Mouse (Mus musculus) testis, postnatal 10 days (tissue): ENCODE measurements around the gene Krtap19-1.

Experiments
- DNase-seq: peaks from one replicate; pipeline ENCODE4 v3.0.0; 2021; ENCODE audit warnings: low spot score

Krtap19-1 gene

DNA sequence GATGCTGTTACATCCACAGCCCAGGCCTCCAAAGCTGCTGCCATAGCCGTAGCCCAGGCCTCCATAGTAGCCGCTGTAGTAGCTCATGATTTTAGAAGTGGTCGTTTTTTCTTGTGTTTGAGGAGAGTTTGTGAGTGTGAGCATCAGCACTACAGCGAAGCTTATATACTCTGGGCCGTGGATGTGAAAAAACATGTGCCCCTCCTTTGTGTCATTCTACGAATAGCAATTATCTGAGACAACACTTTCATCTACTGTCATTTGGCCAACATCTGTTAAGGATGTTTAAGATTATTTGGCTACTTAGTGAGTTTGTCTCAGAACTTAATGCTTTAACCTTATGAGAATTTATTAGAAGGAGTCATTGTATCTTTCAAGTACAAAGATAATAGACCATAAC lies at the start of gene Krtap19-1:
TSS of gene Krtap19-1 (minus strand) at position 101 of the 400 bp plus-strand sequence.
- DNase-seq, result no peak

DNA sequence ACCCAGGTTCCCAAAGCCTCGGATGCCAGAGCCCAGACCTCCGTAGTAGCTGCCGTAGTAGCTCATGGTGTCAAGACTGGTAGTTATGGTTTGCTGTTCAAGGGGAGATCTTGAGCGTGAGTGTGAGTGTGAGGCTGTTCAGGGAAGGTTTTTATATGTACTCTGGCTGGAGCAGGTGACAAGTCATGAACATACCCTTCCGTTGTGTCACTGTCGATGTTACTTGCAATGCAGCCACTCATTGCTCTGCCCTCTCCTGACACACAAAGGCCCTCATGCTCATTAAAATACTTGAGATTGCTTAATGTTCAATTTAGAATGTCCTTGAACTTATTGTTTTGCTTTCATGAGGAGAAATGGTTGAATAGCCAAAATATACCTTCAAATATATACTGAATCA lies 27.1 kb upstream of the Krtap19-1 start, which contains the start of gene Krtap19-5:
TSS of gene Krtap19-5 (minus strand) at position 101 of the 400 bp plus-strand sequence.
- DNase-seq, result no peak

GRCm38 (mm10) chr16:88886870-88887269 lies 17.7 kb upstream of the Krtap19-1 start:
- DNase-seq, result no peak

GRCm38 (mm10) chr16:88884989-88885388 lies 15.8 kb upstream of the Krtap19-1 start, which contains the start of gene Krtap19-4:
Gene Krtap19-4 (minus strand): TSS chr16:88885089.
- DNase-seq, result no peak

DNA sequence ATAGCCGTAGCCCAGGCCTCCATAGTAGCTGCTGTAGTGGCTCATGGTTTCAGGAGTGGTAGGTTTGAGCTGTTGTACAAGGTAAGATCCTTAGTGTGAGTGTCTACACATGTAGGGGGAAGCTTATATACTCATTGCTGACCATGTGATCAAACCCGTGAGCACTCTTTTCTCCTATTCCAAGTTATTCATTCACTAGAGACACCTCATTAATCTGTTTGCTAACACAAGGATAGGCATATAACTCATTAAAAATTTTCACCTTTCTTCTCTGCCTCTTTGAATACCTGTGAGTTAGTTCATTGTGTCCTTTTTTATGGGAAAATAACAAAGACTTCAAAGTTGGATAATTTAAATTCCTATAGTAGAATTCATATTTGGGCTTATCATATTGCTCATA lies 8.7 kb upstream of the Krtap19-1 start, which contains the start of gene Krtap19-3:
TSS of gene Krtap19-3 (minus strand) at position 101 of the 400 bp plus-strand sequence.
- no peak for DNase-seq

- no peak for DNase-seq
Measured at GRCm38 (mm10) chr16:88874169-88874568, 5.0 kb upstream of the Krtap19-1 start, which contains the start of gene Krtap19-2. Gene Krtap19-2 (minus strand): TSS chr16:88874269.

- DNase-seq, result no peak
Measured at GRCm38 (mm10) chr16:88864887-88865407, 4.3 kb downstream of the Krtap19-1 start.

GRCm38 (mm10) chr16:88851450-88851849 lies 17.8 kb downstream of the Krtap19-1 start:
- DNase-seq, result no peak

DNA sequence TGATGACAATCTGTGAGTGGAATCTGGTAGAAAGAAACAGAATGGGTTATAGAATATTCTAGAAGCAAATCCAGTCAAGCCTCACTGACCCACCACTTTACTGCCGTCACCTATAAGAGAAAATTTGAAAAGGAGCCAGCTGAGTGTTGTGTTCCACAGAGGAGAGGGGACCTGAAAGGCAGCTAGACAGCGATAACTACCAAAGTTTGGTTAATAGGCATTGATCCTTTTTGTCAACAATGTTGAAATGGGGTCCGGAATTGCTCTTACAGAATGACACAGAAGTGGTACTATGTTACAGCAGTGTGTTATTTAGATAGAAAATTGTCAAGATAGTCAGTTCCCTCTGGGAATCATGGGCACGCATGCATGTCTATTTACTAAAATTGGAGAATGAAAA lies 20.7 kb downstream of the Krtap19-1 start:
- DNase-seq, result no peak

GRCm38 (mm10) chr16:88847363-88847762 lies 21.8 kb downstream of the Krtap19-1 start:
- DNase-seq, result no peak

DNA sequence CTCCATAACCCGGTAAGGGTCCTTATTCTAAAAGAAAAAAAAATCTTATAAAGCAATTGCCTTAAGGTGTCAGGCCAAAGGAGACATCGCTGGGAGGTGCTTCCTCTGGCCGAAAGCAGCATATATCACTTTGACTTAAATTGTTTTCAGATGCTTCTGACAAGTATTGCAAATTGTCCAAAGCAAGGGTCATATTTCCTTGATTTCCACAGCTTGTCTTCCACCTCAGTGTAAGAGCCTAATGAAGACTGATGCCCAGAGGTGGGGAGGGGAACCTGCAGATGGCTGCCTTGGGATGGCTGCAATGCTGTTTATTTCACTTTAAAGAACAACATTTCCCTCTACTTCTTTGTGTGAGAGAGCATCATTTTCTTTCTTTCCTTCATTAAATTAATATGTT lies 42.2 kb downstream of the Krtap19-1 start:
- DNase-seq, result no peak

DNA sequence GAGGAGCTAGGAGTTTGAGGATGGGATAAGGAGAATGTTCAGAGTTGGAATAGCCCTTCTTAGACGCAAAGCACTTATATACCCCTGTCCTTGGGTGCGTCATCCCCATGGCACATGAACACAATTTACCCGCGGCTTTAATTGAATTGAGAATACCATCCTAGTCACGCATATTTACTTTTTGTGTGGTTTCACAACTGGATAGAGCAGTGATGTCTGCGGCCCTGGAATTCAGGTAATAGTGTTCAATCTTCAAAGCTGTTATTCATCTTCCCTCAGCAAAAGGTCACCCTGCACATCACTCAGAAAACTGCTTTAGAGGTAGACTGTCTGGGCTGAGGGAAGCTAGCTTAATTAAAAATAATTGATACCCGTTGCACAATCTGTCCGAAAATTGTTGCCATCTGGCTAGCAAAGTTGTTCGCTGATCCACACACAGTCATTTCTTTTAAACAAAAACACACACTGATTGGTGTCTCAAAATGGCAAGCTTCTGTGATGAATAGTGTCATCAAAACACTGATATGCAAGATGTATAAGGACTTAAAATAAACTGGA lies 43.0 kb downstream of the Krtap19-1 start, which contains the start of gene Krtap14:
TSS of gene Krtap14 (minus strand) at position 51 of the 558 bp plus-strand sequence.
- no peak for DNase-seq

GRCm38 (mm10) chr16:88823736-88824135 lies 45.5 kb downstream of the Krtap19-1 start:
- no peak for DNase-seq

DNA sequence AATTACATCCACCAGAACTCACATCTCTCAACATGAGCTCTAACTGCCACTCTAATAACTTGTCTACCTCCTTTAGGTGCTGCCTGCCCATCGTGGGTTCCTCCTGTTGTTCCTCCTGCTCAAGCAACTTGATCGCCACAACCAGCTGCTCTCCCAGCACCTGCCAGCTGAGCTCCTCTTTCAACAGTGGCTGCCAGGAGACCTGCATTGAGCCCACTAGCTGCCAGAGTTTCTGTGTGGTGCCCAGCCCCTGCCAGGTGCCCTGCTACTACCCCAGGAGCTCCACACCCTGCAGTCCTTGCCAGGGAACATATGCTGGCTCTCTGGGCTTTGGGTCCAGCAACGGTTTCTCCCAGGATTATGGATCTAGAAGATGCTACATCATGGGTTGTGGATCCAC lies 49.1 kb downstream of the Krtap19-1 start, which contains the start of gene Krtap15:
TSS of gene Krtap15 (plus strand) at position 150 of the 400 bp plus-strand sequence.
- DNase-seq, result no peak
